Mouse (Mus musculus): ENCODE results near the gene Ufc1. TPM values are rescaled to one million over a fixed set of nuclear protein-coding genes. Genes with fewer than 3 reads are reported as not detected.
A peak's percentile ranks its signal among the peaks of the same experiment; 100 is the strongest.

Gene Ufc1
- polyA plus RNA-seq, 1 experiment from 2014 or later, result 126 TPM

DNA sequence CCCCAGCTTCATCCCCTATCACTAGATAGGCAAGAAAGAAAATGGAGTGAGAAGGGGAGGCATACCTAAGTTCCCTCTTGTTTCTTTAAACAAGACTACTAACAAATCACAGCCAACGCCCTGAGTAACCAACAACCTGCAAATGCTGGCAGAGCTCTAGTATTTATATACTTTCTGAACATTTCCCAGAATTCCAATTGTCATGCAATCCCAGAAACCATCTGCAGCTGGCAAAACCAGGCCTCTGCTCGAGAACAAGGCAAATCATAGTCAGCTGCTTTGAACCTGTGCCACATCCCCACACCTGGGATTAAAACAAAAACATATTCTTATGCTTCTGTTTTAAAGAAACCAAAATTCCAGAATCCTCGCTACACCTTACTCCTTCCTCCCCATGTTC is 1.5 kb downstream of the Ufc1 start:
- Histone ChIP-seq H3K27ac (ENCODE audit: low read depth, low read length) (no peak overlapping the region), H3K27me3 (replicated peaks; ENCODE audit: control insufficient read depth, insufficient read depth, low read length) (peaks cover 4% of the 10 kb centered on the region), H3K9me3 (ENCODE audit: control insufficient read depth, low read length) (no peaks in the 10 kb centered on the region), H3K4me3 (ENCODE audit: low read length) (peak overlapping the region; percentile 78; the same call in 1 of the 2 replicates), H3K4me2 (ENCODE audit: low read length) (peak overlapping the region; percentile 77), H3K36me3 (ENCODE audit: control insufficient read depth, insufficient read depth, low read length) (peaks cover 11% of the 10 kb centered on the region), H3K9ac (ENCODE audit: low read depth, low read length) (no peak overlapping the region), H3K4me1 (ENCODE audit: control insufficient read depth, insufficient read depth, low read depth, low read length) (peaks cover 10% of the 10 kb centered on the region)
- WGBS, result 86% methylated on average over 3 of the region's 3 CpGs
- no peak for ATAC-seq

DNA sequence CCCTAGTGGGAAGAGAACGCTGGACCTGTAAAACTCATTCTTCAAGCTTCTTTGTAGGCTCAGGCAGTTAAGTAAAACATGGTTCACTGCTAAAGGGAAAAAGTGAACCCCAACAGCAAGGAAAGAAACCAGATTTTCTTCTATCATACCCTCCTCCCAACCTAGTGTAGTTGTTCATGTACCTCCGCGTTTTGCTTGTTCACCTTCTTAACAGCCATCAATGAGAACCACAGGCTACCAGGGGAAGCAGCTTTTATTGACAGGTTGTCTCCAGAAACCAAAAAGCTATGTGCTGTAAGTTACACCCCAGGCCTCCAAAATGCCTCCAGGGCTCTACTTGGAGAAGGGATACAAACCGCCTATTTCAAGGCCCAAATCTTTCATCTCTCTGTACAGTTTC is 6.5 kb downstream of the Ufc1 start:
- H3K27ac ChIP-seq (ENCODE audit: low read depth, low read length), result peak overlapping the region; percentile 97
- H3K4me3 ChIP-seq (ENCODE audit: low read length), result peak overlapping the region; percentile 94; the same call in 1 of the 2 replicates
- no peaks in the 10 kb centered on the region for H3K9me3 ChIP-seq (ENCODE audit: control insufficient read depth, low read length)
- peak overlapping the region; percentile 99; the same call in 1 of the 2 replicates for H3K9ac ChIP-seq (ENCODE audit: low read depth, low read length)
- H3K36me3 ChIP-seq (ENCODE audit: control insufficient read depth, insufficient read depth, low read length), result peaks cover 21% of the 10 kb centered on the region
- peak overlapping the region; percentile 48 for H3K4me2 ChIP-seq (ENCODE audit: low read length)
- peaks cover 19% of the 10 kb centered on the region for H3K4me1 ChIP-seq (ENCODE audit: control insufficient read depth, insufficient read depth, low read depth, low read length)
- no peak for ATAC-seq
- WGBS, result 68% methylated on average over 4 of the region's 4 CpGs
- H3K27me3 ChIP-seq (replicated peaks; ENCODE audit: control insufficient read depth, insufficient read depth, low read length), result no peaks in the 10 kb centered on the region

DNA sequence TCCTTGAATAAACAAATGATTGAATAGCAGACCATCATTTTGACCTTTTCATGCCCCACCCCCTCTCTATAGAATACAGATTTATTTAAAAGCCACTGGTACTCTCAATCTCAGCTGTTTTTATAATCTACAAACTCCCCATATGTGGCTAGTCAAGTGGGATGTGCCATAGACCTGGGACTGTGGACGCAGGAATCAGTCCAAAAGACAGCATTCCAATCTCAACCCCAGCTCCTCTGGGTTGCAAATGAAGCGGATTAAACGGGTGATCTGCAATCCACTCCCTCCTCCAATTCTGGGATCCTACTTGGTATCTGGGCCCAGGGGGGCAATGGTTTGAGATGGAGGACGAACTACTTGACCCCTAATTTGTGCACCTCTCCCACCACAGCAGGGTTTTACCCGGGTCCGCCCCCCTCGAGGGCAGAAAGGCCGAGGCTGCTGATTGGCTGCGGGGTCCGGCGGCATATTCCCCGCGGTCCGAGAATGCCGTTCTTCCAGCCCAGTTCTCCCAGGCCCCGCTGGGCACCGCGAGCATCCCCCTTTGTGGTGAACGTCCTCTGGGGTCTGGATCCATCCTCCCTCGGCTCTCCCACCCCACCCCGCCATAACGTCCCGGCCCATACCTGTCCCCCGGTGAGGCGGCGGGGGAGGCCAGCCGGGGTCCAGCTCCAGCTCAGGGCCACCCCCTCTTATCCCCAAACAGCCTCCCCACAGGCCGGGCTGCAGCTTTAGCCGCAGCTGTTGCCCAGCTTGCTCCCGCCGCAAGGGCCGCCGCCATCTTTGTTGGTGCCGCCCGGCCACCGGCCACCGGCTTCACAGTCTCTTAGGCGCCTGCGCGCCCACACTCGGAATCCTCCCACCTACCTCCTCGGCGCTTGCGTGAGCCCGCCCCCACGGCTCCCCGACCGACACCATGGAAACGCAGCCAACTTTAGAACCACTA is 7.4 kb downstream of the Ufc1 start, which contains the start of gene Usp21:
TSS of gene Usp21 (minus strand) at position 856 of the 946 bp plus-strand sequence.
- Histone ChIP-seq H3K4me3 (ENCODE audit: low read length) (peak within 1 kb of the TSS; percentile 94), H3K27me3 (replicated peaks; ENCODE audit: control insufficient read depth, insufficient read depth, low read length) (no peaks in the 10 kb centered on the region), H3K36me3 (ENCODE audit: control insufficient read depth, insufficient read depth, low read length) (peaks cover 23% of the 10 kb centered on the region), H3K9ac (ENCODE audit: low read depth, low read length) (peak within 1 kb of the TSS; percentile 99), H3K27ac (ENCODE audit: low read depth, low read length) (peak within 1 kb of the TSS; percentile 97), H3K9me3 (ENCODE audit: control insufficient read depth, low read length) (no peaks in the 10 kb centered on the region), H3K4me2 (ENCODE audit: low read length) (peak within 1 kb of the TSS; percentile 65), H3K4me1 (ENCODE audit: control insufficient read depth, insufficient read depth, low read depth, low read length) (peaks cover 18% of the 10 kb centered on the region)
- peak; percentile 95 for ATAC-seq
- WGBS, result under 1% methylated on average over 49 of the region's 49 CpGs

DNA sequence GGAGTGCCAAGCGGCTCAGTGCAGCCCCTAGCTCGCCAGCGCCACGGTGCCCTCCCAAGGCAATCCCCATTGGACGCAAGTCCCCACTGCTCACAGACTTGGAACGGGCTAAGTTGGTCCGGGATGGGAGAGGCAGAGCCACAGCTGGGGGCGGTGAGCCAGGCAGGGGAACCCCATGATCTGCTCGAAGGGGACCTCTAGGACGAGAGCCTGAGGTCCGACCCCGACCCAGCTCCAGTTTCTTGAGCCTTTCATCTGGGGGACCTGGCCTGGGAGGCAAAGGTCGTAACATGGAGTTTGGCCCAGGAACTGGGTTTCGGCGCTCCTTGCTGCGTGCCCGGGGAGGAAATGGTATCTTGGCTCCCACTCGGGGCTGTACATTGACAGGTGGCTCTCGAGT is 8.3 kb downstream of the Ufc1 start:
- Histone ChIP-seq H3K9ac (ENCODE audit: low read depth, low read length) (peak overlapping the region; percentile 99), H3K36me3 (ENCODE audit: control insufficient read depth, insufficient read depth, low read length) (peaks cover 23% of the 10 kb centered on the region), H3K27me3 (replicated peaks; ENCODE audit: control insufficient read depth, insufficient read depth, low read length) (no peaks in the 10 kb centered on the region), H3K4me1 (ENCODE audit: control insufficient read depth, insufficient read depth, low read depth, low read length) (peaks cover 23% of the 10 kb centered on the region), H3K4me3 (ENCODE audit: low read length) (peak overlapping the region; percentile 94), H3K9me3 (ENCODE audit: control insufficient read depth, low read length) (no peaks in the 10 kb centered on the region), H3K27ac (ENCODE audit: low read depth, low read length) (no peak overlapping the region), H3K4me2 (ENCODE audit: low read length) (peak overlapping the region; percentile 65)
- ATAC-seq, result no peak
- 88% methylated on average over 19 of the region's 19 CpGs for WGBS

DNA sequence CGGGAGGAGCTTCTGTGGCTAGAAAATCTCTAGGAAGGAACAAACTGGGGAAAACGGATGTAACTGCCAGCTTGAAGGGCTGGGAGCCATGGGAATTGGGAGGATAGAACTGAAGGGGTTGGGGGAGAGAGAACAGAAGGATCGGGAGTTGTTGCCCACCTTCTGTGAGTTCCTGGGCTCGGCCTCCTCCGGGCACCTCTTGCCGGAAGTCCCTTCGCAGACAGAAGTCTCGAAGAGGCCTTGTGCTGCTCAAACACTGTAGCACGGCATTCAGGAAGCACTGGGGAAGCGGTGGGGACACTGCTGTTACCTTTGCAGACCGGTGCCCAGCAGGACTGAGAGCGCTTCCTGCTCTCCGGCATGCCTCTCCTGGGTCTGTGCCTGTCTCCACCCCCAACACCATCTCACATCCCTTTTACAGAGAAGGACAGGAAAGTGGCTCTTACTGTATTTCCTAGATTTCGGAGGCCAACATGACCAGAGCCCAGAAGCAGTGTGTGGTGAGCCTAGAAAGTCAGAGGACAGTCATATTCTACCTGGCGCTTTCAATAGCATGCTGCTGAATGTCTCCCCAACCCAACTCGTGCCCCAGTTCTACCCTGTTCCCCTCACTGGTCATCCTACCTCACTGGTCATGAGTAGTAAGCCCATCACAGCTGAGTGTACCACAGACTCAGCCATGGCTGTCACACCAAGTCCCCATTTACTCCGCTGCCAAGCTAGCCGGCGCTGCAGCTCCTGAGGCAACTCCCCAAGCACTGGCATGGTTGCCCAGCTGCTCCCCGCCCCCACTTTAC is 9.5 kb downstream of the Ufc1 start:
- no peak for ATAC-seq
- WGBS, result 83% methylated on average over 20 of the region's 20 CpGs
- peaks cover 28% of the 10 kb centered on the region for H3K4me1 ChIP-seq (ENCODE audit: control insufficient read depth, insufficient read depth, low read depth, low read length)

DNA sequence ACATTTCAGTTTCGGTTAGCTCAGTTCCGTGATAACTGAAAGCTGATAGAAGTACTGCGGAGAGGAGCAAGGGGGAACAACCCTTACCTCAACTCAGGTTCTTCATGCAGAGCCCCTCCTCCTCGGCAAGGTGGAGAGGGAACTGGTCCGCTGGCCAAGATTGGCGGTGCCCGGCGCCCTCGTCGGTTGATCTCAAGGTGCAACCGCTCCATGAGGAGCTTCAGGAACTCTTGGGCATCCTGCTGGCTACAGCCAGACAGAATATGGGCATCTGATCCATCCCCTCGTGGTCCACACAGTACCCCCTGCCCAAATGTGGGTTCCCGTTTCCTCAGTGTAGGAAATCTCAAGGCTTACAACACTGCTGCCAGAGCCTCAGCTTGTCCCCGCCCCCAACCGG is 10.3 kb downstream of the Ufc1 start:
- H3K4me2 ChIP-seq (ENCODE audit: low read length), result no peak overlapping the region
- no peaks in the 10 kb centered on the region for H3K27me3 ChIP-seq (replicated peaks; ENCODE audit: control insufficient read depth, insufficient read depth, low read length)
- no peak overlapping the region for H3K27ac ChIP-seq (ENCODE audit: low read depth, low read length)
- H3K9ac ChIP-seq (ENCODE audit: low read depth, low read length), result no peak overlapping the region
- no peak for ATAC-seq
- peaks cover 20% of the 10 kb centered on the region for H3K36me3 ChIP-seq (ENCODE audit: control insufficient read depth, insufficient read depth, low read length)
- WGBS, result 89% methylated on average over 15 of the region's 15 CpGs
- peaks cover 36% of the 10 kb centered on the region for H3K4me1 ChIP-seq (ENCODE audit: control insufficient read depth, insufficient read depth, low read depth, low read length)
- H3K4me3 ChIP-seq (ENCODE audit: low read length), result no peak overlapping the region
- H3K9me3 ChIP-seq (ENCODE audit: control insufficient read depth, low read length), result no peaks in the 10 kb centered on the region

More for the DNA sequence above, 9.5 kb downstream of the Ufc1 start:
- Histone ChIP-seq H3K4me2 (ENCODE audit: low read length) (no peak overlapping the region), H3K9me3 (ENCODE audit: control insufficient read depth, low read length) (no peaks in the 10 kb centered on the region), H3K27ac (ENCODE audit: low read depth, low read length) (no peak overlapping the region), H3K4me3 (ENCODE audit: low read length) (no peak overlapping the region), H3K9ac (ENCODE audit: low read depth, low read length) (no peak overlapping the region), H3K36me3 (ENCODE audit: control insufficient read depth, insufficient read depth, low read length) (peaks cover 23% of the 10 kb centered on the region), H3K27me3 (replicated peaks; ENCODE audit: control insufficient read depth, insufficient read depth, low read length) (no peaks in the 10 kb centered on the region)

DNA sequence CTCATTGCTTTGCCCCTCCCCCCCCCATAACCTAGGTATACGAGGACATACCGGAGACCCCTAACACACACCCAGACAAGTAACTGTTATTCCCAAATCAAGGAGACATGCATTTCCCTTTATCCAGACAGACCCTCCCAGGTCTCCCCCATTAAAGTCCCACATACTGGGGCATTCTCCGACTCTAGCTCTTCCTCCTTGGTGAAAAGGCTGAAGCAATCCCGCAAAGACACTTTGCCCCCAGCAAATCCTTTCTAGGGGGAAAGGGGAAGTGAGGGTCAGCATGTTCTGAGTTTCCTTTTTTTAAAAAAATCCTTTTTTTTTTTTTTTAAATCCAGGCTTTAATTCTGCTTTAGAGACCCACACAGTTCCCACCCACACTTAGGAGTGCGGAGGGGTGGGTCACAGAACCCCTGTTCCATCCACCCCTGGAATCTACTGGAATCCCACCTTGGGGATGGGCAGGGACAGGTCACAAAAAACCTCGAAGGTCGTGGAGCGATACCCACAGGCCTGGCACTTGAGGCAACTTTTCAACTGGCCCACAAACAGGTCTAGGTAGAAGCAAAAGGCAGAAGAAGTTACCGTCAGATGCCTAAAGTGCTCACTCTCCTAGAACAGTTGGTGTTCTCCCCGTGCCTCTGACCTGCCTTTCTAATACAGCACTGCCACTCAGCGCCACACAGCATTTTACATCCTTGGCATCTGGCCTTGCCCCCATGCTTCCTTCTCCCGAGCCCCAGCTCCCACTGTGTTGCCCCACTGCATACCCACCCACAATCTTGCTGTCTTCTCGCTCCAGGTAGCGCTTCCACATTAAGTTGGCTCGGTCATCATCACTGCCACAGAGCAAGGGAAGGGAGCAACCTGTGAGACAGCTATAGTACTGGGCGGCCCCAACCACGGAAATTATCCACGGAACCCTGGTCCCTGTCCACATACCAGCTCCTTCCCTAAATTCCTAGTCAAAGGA is 11.3 kb downstream of the Ufc1 start:
- Histone ChIP-seq H3K4me1 (ENCODE audit: control insufficient read depth, insufficient read depth, low read depth, low read length) (peaks cover 36% of the 10 kb centered on the region), H3K27me3 (replicated peaks; ENCODE audit: control insufficient read depth, insufficient read depth, low read length) (no peaks in the 10 kb centered on the region), H3K4me3 (ENCODE audit: low read length) (no peak overlapping the region), H3K9me3 (ENCODE audit: control insufficient read depth, low read length) (no peaks in the 10 kb centered on the region), H3K27ac (ENCODE audit: low read depth, low read length) (no peak overlapping the region), H3K9ac (ENCODE audit: low read depth, low read length) (no peak overlapping the region), H3K4me2 (ENCODE audit: low read length) (no peak overlapping the region), H3K36me3 (ENCODE audit: control insufficient read depth, insufficient read depth, low read length) (peaks cover 15% of the 10 kb centered on the region)
- WGBS, result 92% methylated on average over 18 of the region's 18 CpGs
- ATAC-seq, result no peak

DNA sequence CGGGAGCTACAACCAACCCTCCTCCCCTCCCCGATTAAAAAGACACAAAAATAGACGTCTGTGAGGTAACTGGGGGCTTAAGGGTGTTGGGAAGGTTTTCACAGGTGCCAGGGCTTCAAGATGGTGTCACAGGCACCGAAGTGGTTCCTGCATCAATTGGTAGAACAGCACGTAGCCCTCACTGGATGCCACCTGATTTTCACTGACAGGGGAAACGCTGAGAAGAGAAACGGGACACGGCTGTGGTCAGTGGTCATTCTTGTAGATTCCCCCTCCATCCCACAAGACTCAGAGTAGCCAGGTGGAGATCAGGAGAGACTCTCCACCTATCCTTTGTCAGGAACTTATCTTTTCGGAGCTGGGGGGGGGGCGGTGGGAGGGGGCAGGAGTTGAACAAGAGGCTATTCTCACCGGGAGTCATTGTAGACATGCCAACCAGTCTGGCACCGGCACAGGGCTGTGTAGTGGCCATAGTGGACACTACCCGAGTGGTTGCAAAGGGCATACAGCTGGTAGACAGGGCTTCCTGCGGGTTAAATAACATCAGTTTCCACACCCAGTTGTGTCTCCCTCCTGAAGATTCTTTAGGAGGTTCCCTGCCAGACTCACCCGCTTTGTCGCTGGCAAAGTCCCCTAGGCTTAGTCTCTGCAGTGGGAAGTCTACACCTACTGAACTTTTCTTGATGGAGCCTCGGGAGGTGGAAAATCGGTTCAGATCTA is 12.6 kb downstream of the Ufc1 start:
- Histone ChIP-seq H3K9ac (ENCODE audit: low read depth, low read length) (no peak overlapping the region), H3K9me3 (ENCODE audit: control insufficient read depth, low read length) (no peaks in the 10 kb centered on the region), H3K27ac (ENCODE audit: low read depth, low read length) (no peak overlapping the region), H3K27me3 (replicated peaks; ENCODE audit: control insufficient read depth, insufficient read depth, low read length) (no peaks in the 10 kb centered on the region), H3K4me2 (ENCODE audit: low read length) (peak overlapping the region; percentile 82), H3K36me3 (ENCODE audit: control insufficient read depth, insufficient read depth, low read length) (peaks cover 21% of the 10 kb centered on the region), H3K4me3 (ENCODE audit: low read length) (no peak overlapping the region), H3K4me1 (ENCODE audit: control insufficient read depth, insufficient read depth, low read depth, low read length) (peaks cover 31% of the 10 kb centered on the region)
- WGBS, result 82% methylated on average over 18 of the region's 18 CpGs
- no peak for ATAC-seq

Measured in hindbrain, embryonic 16.5 days (tissue).